Mouse (Mus musculus): ENCODE measurements around the gene Xntrpc. TPM values are rescaled to one million over a fixed set of nuclear protein-coding genes. Genes with fewer than 3 reads are reported as not detected.

Gene Xntrpc
- total RNA-seq, 2 experiments from 2014 or later: 0.68 to 0.78 TPM

- DNase-seq (ENCODE audit: low spot score): peak; percentile 69
These were observed 16.3 kb downstream of the Xntrpc start for GRCm38 (mm10) chr7:102081784-102082183.

GRCm38 (mm10) chr7:102082816-102083215, 17.3 kb downstream of the Xntrpc start, which contains the start of gene Trpc2:
Gene Trpc2 (plus strand): TSS chr7:102083116.
- no peak for DNase-seq (ENCODE audit: low spot score)

GRCm38 (mm10) chr7:102084041-102084696, 18.7 kb downstream of the Xntrpc start:
- no peak for DNase-seq (ENCODE audit: low spot score)

GRCm38 (mm10) chr7:102087336-102087735, 21.8 kb downstream of the Xntrpc start:
- no peak for DNase-seq (ENCODE audit: low spot score)

GRCm38 (mm10) chr7:102099760-102100661, 34.5 kb downstream of the Xntrpc start:
- DNase-seq (ENCODE audit: low spot score): peak; percentile 67

GRCm38 (mm10) chr7:102100868-102101267, 35.4 kb downstream of the Xntrpc start:
- no peak for DNase-seq (ENCODE audit: low spot score)

- peak; percentile 77 for DNase-seq (ENCODE audit: low spot score)
These were observed 36.0 kb downstream of the Xntrpc start, which contains the start of gene Art1 for GRCm38 (mm10) chr7:102101487-102101886. Gene Art1 (plus strand): TSS chr7:102101743.

GRCm38 (mm10) chr7:102102241-102102640, 36.7 kb downstream of the Xntrpc start:
- no peak for DNase-seq (ENCODE audit: low spot score)

- DNase-seq (ENCODE audit: low spot score): no peak
These were observed 37.2 kb downstream of the Xntrpc start for GRCm38 (mm10) chr7:102102696-102103095.

GRCm38 (mm10) chr7:102103555-102103954, 38.0 kb downstream of the Xntrpc start:
- no peak for DNase-seq (ENCODE audit: low spot score)

- no peak for DNase-seq (ENCODE audit: low spot score)
These were observed 38.6 kb downstream of the Xntrpc start for GRCm38 (mm10) chr7:102104126-102104525.

- no peak for DNase-seq (ENCODE audit: low spot score)
These were observed 41.2 kb downstream of the Xntrpc start for GRCm38 (mm10) chr7:102106700-102107141.

- peak; percentile 59 for DNase-seq (ENCODE audit: low spot score)
These were observed 42.7 kb downstream of the Xntrpc start for GRCm38 (mm10) chr7:102108206-102108605.

GRCm38 (mm10) chr7:102109171-102109570, 43.7 kb downstream of the Xntrpc start, which contains the start of gene Art5:
Gene Art5 (minus strand): TSS chr7:102109489.
- DNase-seq (ENCODE audit: low spot score): no peak

- DNase-seq (ENCODE audit: low spot score): no peak
These were observed 44.2 kb downstream of the Xntrpc start for GRCm38 (mm10) chr7:102109746-102110145.

- no peak for DNase-seq (ENCODE audit: low spot score)
These were observed 47.7 kb downstream of the Xntrpc start for GRCm38 (mm10) chr7:102113151-102113729.

- DNase-seq (ENCODE audit: low spot score): no peak
These were observed 51.2 kb downstream of the Xntrpc start, which contains the start of gene Chrna10 for GRCm38 (mm10) chr7:102116579-102117331. Gene Chrna10 (minus strand): TSS chr7:102116828.

- no peak for DNase-seq (ENCODE audit: low spot score)
These were observed 51.9 kb downstream of the Xntrpc start for GRCm38 (mm10) chr7:102117382-102117781.

GRCm38 (mm10) chr7:102120326-102120725, 54.8 kb downstream of the Xntrpc start:
- DNase-seq (ENCODE audit: low spot score): no peak

- no peak for DNase-seq (ENCODE audit: low spot score)
These were observed 66.9 kb downstream of the Xntrpc start for GRCm38 (mm10) chr7:102132395-102132794.

- peak; percentile 21 for DNase-seq (ENCODE audit: low spot score)
These were observed 72.0 kb downstream of the Xntrpc start for GRCm38 (mm10) chr7:102137464-102137863.
